Comparison of ENCODE assay signal across 7 mouse cellular contexts in the genomic region with DNA sequence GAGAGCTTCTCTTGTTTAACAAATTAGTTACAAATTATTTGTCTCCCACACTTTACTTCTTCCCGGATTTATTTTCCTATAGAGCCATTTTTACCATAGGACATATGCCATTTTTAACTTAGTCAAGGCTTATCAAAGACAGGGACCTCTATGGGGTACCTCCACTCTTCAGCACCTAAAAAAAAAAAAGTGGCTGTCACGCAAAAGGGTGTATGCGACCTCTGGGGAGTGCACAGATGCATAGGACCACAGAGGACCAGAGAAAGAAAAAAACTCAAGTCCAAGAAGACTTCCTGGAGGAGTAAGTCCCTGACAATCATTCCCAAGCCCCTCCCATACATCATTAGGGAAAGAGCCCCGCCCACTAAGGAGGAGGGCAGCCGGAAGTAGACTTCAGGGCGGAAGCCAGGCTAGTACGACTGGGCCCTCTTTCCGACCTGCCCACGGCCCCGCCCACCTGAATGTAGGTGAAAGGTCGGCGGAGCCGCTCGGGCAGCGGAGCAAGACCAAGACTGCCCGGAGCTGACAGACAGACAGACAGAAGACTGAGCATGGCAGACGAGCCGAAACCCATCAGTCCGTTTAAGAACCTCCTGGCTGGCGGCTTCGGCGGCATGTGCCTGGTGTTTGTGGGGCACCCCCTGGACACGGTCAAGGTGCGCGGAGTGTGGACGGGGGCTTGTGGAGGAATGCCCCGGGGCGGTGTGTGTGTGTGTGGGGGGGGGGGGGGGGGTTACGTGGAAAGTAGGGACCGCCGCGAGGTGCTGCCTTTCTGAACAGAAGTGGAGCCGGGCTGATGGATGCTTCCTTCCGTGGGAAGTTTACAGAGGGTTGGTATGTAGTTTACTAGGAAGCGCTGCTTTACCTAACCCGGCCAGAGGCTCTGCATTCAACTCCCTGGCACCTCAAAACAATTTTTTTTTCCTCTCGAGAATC. TPM values are rescaled to one million over a fixed set of nuclear protein-coding genes. Genes with fewer than 3 reads are reported as not detected.
DNase-seq lines count a peak whose midpoint lies in the region; ATAC-seq lines count a peak whose summit lies in the region.

A gene (plus strand): TSS at position 412 of the 936 bp plus-strand sequence.

- H3K4me1 ChIP-seq in embryonic facial prominence, embryonic 13.5 days: peaks cover 10% of the 10 kb centered on the region
- peaks cover 11% of the 10 kb centered on the region for H3K4me1 ChIP-seq in limb, embryonic 13.5 days
- H3K4me1 ChIP-seq in midbrain, embryonic 16.5 days (ENCODE audit: control insufficient read depth, insufficient read depth, low read length): peaks cover 10% of the 10 kb centered on the region

- H3K36me3 ChIP-seq in embryonic facial prominence, embryonic 13.5 days: no peaks in the 10 kb centered on the region
- no peaks in the 10 kb centered on the region for H3K36me3 ChIP-seq in limb, embryonic 13.5 days
- H3K36me3 ChIP-seq in midbrain, embryonic 16.5 days (ENCODE audit: control insufficient read depth, insufficient read depth, low read length): 0 out of 2 replicates have a peak, but pooled peaks cover 2% of the 10 kb centered on the region

- H3K4me3 ChIP-seq in embryonic facial prominence, embryonic 13.5 days: peak within 1 kb of the TSS; percentile 71
- H3K4me3 ChIP-seq in limb, embryonic 13.5 days: peak within 1 kb of the TSS; percentile 65
- peak within 1 kb of the TSS; percentile 60 for H3K4me3 ChIP-seq in midbrain, embryonic 16.5 days (ENCODE audit: low read depth, low read length)

- peak within 1 kb of the TSS; percentile 74 for H3K9ac ChIP-seq in embryonic facial prominence, embryonic 13.5 days
- H3K9ac ChIP-seq in limb, embryonic 13.5 days: peak within 1 kb of the TSS; percentile 65
- H3K9ac ChIP-seq in midbrain, embryonic 16.5 days (ENCODE audit: low read depth, low read length): peak within 1 kb of the TSS; percentile 71

- peak; percentile 86 for ATAC-seq in embryonic facial prominence, embryonic 13.5 days (ENCODE audit: insufficient number of reproducible peaks, insufficient read depth, low FRiP score, low TSS enrichment, low read depth)
- peak; percentile 89 for ATAC-seq in limb, embryonic 13.5 days (ENCODE audit: low FRiP score, low read depth)
- ATAC-seq in midbrain, embryonic 16.5 days: peak; percentile 93

- no peak within 1 kb of the TSS for H3K27ac ChIP-seq in embryonic facial prominence, embryonic 13.5 days
- no peak within 1 kb of the TSS for H3K27ac ChIP-seq in limb, embryonic 13.5 days
- no peak within 1 kb of the TSS; the same call in 1 of the 2 replicates for H3K27ac ChIP-seq in midbrain, embryonic 16.5 days (ENCODE audit: low read length)

- no peaks in the 10 kb centered on the region for H3K9me3 ChIP-seq in embryonic facial prominence, embryonic 13.5 days
- no peaks in the 10 kb centered on the region for H3K9me3 ChIP-seq in limb, embryonic 13.5 days
- H3K9me3 ChIP-seq in midbrain, embryonic 16.5 days (replicated peaks; ENCODE audit: control insufficient read depth, low read length, poor library complexity, severe bottlenecking): no peaks in the 10 kb centered on the region

- peak within 1 kb of the TSS; percentile 66 for H3K4me2 ChIP-seq in embryonic facial prominence, embryonic 13.5 days
- H3K4me2 ChIP-seq in limb, embryonic 13.5 days (replicated peaks): peak within 1 kb of the TSS; percentile 71
- H3K4me2 ChIP-seq in midbrain, embryonic 16.5 days (ENCODE audit: low read length): peak within 1 kb of the TSS; percentile 73

- WGBS in embryonic facial prominence, embryonic 13.5 days: 2% methylated on average over 36 of the region's 37 CpGs
- 3% methylated on average over 37 of the region's 37 CpGs for WGBS in limb, embryonic 13.5 days
- WGBS in midbrain, embryonic 16.5 days: 3% methylated on average over 34 of the region's 37 CpGs

- peak; percentile 86 for DNase-seq in adrenal gland, postnatal 25 days
- DNase-seq in heart, adult 18-20 months: peak; percentile 88 to 93
- peak; percentile 91 to 93 for DNase-seq in kidney, adult 8-10 months
- peak; percentile 66 to 87 for DNase-seq in spleen, postnatal 10 days (ENCODE audit: low spot score in 2 of 2)

- no peaks in the 10 kb centered on the region for H3K27me3 ChIP-seq in embryonic facial prominence, embryonic 13.5 days
- no peaks in the 10 kb centered on the region for H3K27me3 ChIP-seq in limb, embryonic 13.5 days
- H3K27me3 ChIP-seq in midbrain, embryonic 16.5 days (ENCODE audit: control insufficient read depth, insufficient read depth, low read depth, low read length): no peaks in the 10 kb centered on the region

RNA-seq across cellular contexts. Expression of the gene that starts here (rescaled TPM):
- 91.1 and 112 TPM in 2 replicates for total RNA-seq in adrenal gland, postnatal 25 days (2021)
- polyA plus RNA-seq in embryonic facial prominence, embryonic 13.5 days (2015; fragmentation: Nextera tagmentation; extraction: Ambion mirVana): 47.1 and 48.4 TPM in 2 replicates
- total RNA-seq in heart, adult 18-20 months (2021): 100 to 1,000 TPM; 214 to 233 TPM
- polyA plus RNA-seq in limb, embryonic 13.5 days (2015; fragmentation: Nextera tagmentation; extraction: Ambion mirVana): 45.7 and 50.4 TPM in 2 replicates
- polyA plus RNA-seq in midbrain, embryonic 16.5 days (2015; fragmentation: Nextera tagmentation; extraction: Ambion mirVana): 44.9 and 45.2 TPM in 2 replicates
